Mouse (Mus musculus): ENCODE measurements around the gene Gm8298. TPM values are rescaled to one million over a fixed set of nuclear protein-coding genes. Genes with fewer than 3 reads are reported as not detected.
"Not testable (repeated sequence)": the region's sequence is repeated elsewhere in the genome, so short reads cannot be mapped to it uniquely, and the experiment has no call there.

The Gm8298 gene
- not detected in 2 replicates for polyA plus RNA-seq (2015; fragmentation: Nextera tagmentation; extraction: Ambion mirVana)

DNA sequence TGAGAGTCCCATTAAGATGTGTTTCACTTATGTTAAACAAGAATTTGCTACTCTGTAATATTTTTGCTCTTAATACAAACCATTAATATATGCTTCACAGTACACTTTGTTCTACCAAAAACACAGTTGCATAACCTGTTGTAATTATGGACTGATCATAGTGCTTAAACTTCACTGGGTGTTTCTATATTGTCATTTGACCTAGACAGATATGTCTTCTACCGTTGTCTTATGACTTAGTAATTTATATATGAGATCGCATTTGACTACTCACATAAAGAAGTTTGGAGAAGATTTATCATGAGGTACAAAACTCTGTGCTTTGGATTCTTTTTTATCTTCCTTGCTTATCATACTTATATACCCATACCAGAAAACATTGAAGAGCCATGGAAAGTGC, at the start of gene Gm8298:
TSS of gene Gm8298 (plus strand) at position 301 of the 400 bp plus-strand sequence.
- Histone ChIP-seq H3K36me3 (ENCODE audit: insufficient read depth, low read length) (no peaks in the 10 kb centered on the region), H3K27ac (ENCODE audit: low read length) (no peak within 1 kb of the TSS), H3K4me1 (ENCODE audit: insufficient read depth, low read depth, low read length) (no peaks in the 10 kb centered on the region), H3K4me3 (ENCODE audit: low read depth, low read length) (no peak within 1 kb of the TSS), H3K9ac (replicated peaks; ENCODE audit: low read depth) (no peak within 1 kb of the TSS), H3K4me2 (replicated peaks; ENCODE audit: low read depth, low read length) (no peak within 1 kb of the TSS), H3K27me3 (replicated peaks; ENCODE audit: insufficient read depth, low read length) (no peaks in the 10 kb centered on the region), H3K9me3 (ENCODE audit: low read length) (no peaks in the 10 kb centered on the region)
- 96% methylated on average over 2 of the region's 2 CpGs for WGBS
- TF ChIP-seq CTCF (IDR thresholded peaks at IDR 0.05) (no peak), EP300 (IDR thresholded peaks at IDR 0.05) (no peak)
- DNase-seq (ENCODE audit: low spot score) (no peak), ATAC-seq (no peak)

DNA sequence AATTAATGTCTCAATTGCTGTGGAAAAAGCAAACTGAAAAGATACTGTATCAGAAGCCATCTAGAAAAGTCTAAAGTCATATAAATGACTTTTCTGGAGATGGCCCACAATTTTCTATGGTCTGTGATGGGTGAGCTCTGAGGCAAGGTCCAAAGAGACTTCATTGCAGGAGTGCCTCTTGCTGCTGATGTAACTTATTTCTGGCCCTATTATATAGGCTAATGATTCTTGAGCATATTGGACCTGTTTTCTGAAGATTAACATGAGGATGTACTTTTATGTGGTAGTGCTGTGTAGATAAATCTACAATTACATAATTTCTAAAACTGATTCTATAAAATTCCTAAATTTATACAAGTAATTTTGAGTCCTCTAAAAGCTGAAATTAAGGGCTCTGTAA, 47.7 kb upstream of the Gm8298 start:
- DNase-seq (ENCODE audit: low spot score) = no peak
- Histone ChIP-seq H3K27me3 (replicated peaks; ENCODE audit: insufficient read depth, low read length) (no peaks in the 10 kb centered on the region), H3K4me3 (ENCODE audit: low read depth, low read length) (no peak overlapping the region), H3K4me1 (ENCODE audit: insufficient read depth, low read depth, low read length) (no peaks in the 10 kb centered on the region), H3K9ac (replicated peaks; ENCODE audit: low read depth) (no peak overlapping the region), H3K9me3 (ENCODE audit: low read length) (no peaks in the 10 kb centered on the region), H3K36me3 (ENCODE audit: insufficient read depth, low read length) (no peaks in the 10 kb centered on the region), H3K27ac (ENCODE audit: low read length) (no peak overlapping the region), H3K4me2 (replicated peaks; ENCODE audit: low read depth, low read length) (no peak overlapping the region)
- TF ChIP-seq CTCF (IDR thresholded peaks at IDR 0.05) (no peak), EP300 (IDR thresholded peaks at IDR 0.05) (no peak)
- ATAC-seq = no peak

- H3K4me1 ChIP-seq (ENCODE audit: insufficient read depth, low read depth, low read length) = no peaks in the 10 kb centered on the region
- H3K36me3 ChIP-seq (ENCODE audit: insufficient read depth, low read length) = no peaks in the 10 kb centered on the region
- no peak overlapping the region for H3K4me2 ChIP-seq (replicated peaks; ENCODE audit: low read depth, low read length)
- ATAC-seq (no peak), DNase-seq (ENCODE audit: low spot score) (peak; percentile 71)
- TF ChIP-seq EP300 (IDR thresholded peaks at IDR 0.05) = no peak
- peak; percentile 88 for TF ChIP-seq CTCF (IDR thresholded peaks at IDR 0.05)
- no peaks in the 10 kb centered on the region for H3K27me3 ChIP-seq (replicated peaks; ENCODE audit: insufficient read depth, low read length)
- no peak overlapping the region for H3K4me3 ChIP-seq (ENCODE audit: low read depth, low read length)
- H3K9me3 ChIP-seq (ENCODE audit: low read length) = no peaks in the 10 kb centered on the region
- H3K27ac ChIP-seq (ENCODE audit: low read length) = no peak overlapping the region
- H3K9ac ChIP-seq (replicated peaks; ENCODE audit: low read depth) = no peak overlapping the region
- WGBS = 20% methylated on average over 2 of the region's 2 CpGs
Observed at GRCm38 (mm10) chr3:59870765-59871164, 9.9 kb downstream of the Gm8298 start.

- H3K27ac ChIP-seq (ENCODE audit: low read length); H3K9me3 ChIP-seq (ENCODE audit: low read length); H3K4me1 ChIP-seq (ENCODE audit: insufficient read depth, low read depth, low read length); DNase-seq (ENCODE audit: low spot score); H3K9ac ChIP-seq (replicated peaks; ENCODE audit: low read depth); H3K27me3 ChIP-seq (replicated peaks; ENCODE audit: insufficient read depth, low read length); H3K4me2 ChIP-seq (replicated peaks; ENCODE audit: low read depth, low read length); H3K36me3 ChIP-seq (ENCODE audit: insufficient read depth, low read length); H3K4me3 ChIP-seq (ENCODE audit: low read depth, low read length); ATAC-seq: not testable (repeated sequence)
- WGBS = 61% methylated on average over 1 of the region's 1 CpGs
Observed at GRCm38 (mm10) chr3:59877601-59878000, 16.8 kb downstream of the Gm8298 start.

DNA sequence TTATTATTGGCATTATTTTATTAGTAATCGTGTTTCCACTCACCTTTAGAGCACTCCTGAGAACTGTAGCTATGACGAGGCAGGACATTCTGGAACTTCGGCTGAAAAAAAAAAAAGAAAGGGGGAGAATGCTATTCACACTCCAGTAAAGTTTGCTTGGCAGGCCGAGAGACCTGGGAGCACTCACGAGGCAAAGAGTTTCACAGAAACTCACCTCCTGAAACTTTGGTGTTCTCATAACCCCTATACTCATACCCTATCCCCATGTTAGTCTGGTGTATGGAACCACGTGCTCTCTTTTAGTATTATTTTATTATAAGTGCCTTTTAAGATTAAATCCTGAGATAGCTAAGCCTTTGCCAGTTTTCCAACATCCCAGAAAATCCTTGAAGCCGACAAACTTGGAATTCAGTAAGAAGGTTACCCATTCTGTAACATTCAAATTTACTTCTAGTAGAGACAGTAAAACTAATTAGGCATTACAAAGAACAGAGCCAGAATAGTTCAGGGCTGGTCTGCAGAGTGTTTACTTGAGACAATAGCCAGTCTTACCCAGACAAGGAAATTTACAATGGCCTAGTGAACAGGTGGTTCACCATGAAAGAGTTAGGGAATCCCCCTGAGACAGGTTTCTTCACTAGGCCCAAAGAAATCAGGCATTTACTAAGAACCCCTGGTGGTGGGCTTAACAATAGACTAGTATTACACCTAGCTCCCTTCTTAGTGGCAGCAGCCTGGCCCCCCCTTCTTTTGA, 19.1 kb downstream of the Gm8298 start:
- H3K27me3 ChIP-seq (replicated peaks; ENCODE audit: insufficient read depth, low read length); ATAC-seq; DNase-seq (ENCODE audit: low spot score); H3K36me3 ChIP-seq (ENCODE audit: insufficient read depth, low read length); H3K4me3 ChIP-seq (ENCODE audit: low read depth, low read length); H3K4me1 ChIP-seq (ENCODE audit: insufficient read depth, low read depth, low read length); H3K27ac ChIP-seq (ENCODE audit: low read length); H3K9me3 ChIP-seq (ENCODE audit: low read length); H3K4me2 ChIP-seq (replicated peaks; ENCODE audit: low read depth, low read length); H3K9ac ChIP-seq (replicated peaks; ENCODE audit: low read depth): not testable (repeated sequence)
- WGBS = 71% methylated on average over 7 of the region's 7 CpGs

- no peak for DNase-seq (ENCODE audit: low spot score)
- Histone ChIP-seq H3K27ac (ENCODE audit: low read length) (no peak overlapping the region), H3K27me3 (replicated peaks; ENCODE audit: insufficient read depth, low read length) (no peaks in the 10 kb centered on the region), H3K4me2 (replicated peaks; ENCODE audit: low read depth, low read length) (no peak overlapping the region), H3K4me3 (ENCODE audit: low read depth, low read length) (no peak overlapping the region), H3K36me3 (ENCODE audit: insufficient read depth, low read length) (no peaks in the 10 kb centered on the region), H3K9me3 (ENCODE audit: low read length) (no peaks in the 10 kb centered on the region), H3K9ac (replicated peaks; ENCODE audit: low read depth) (no peak overlapping the region), H3K4me1 (ENCODE audit: insufficient read depth, low read depth, low read length) (no peaks in the 10 kb centered on the region)
- TF ChIP-seq EP300 (IDR thresholded peaks at IDR 0.05) = no peak
- WGBS = 44% methylated on average over 2 of the region's 2 CpGs
- ATAC-seq = no peak
Observed at GRCm38 (mm10) chr3:59893276-59893675, 32.4 kb downstream of the Gm8298 start.

DNA sequence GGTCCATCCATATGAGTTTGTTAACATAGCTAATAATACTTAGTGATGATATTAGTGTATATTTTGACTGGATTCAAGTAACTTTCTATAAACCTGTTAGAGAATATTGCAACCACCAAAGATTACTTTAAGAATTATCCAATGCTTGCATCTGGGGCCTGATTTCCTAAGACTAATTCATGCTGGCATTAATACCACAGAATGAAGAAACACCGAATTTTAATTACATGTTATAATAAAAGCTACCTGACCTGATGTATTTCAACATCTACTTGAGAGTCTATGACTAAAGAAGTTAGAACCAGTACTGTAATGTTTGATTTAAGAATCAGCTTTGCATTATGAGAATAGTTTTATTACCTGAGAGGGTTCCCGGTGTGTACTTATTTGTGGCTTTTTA, 64.1 kb downstream of the Gm8298 start, which contains the start of gene C130079G13Rik:
TSS of gene C130079G13Rik (plus strand) at position 301 of the 400 bp plus-strand sequence.
- no peak within 1 kb of the TSS for H3K9ac ChIP-seq (replicated peaks; ENCODE audit: low read depth)
- no peaks in the 10 kb centered on the region for H3K4me1 ChIP-seq (ENCODE audit: insufficient read depth, low read depth, low read length)
- no peaks in the 10 kb centered on the region for H3K27me3 ChIP-seq (replicated peaks; ENCODE audit: insufficient read depth, low read length)
- no peak within 1 kb of the TSS for H3K27ac ChIP-seq (ENCODE audit: low read length)
- WGBS = 86% methylated on average over 2 of the region's 2 CpGs
- H3K4me2 ChIP-seq (replicated peaks; ENCODE audit: low read depth, low read length) = no peak within 1 kb of the TSS
- H3K9me3 ChIP-seq (ENCODE audit: low read length) = no peaks in the 10 kb centered on the region
- no peaks in the 10 kb centered on the region for H3K36me3 ChIP-seq (ENCODE audit: insufficient read depth, low read length)
- ATAC-seq = no peak
- DNase-seq (ENCODE audit: low spot score) = no peak
- H3K4me3 ChIP-seq (ENCODE audit: low read depth, low read length) = no peak within 1 kb of the TSS
- TF ChIP-seq EP300 (IDR thresholded peaks at IDR 0.05) = no peak
- TF ChIP-seq CTCF (IDR thresholded peaks at IDR 0.05) = no peak

Other genes with a start within 250 kb of the Gm8298 start
- gene Gm5538, start 131.3 kb upstream of the Gm8298 start, polyA plus RNA-seq (2015; fragmentation: Nextera tagmentation; extraction: Ambion mirVana) = not detected in 2 replicates
- not detected in 2 replicates for gene C130079G13Rik, start 64.2 kb downstream of the Gm8298 start, polyA plus RNA-seq (2015; fragmentation: Nextera tagmentation; extraction: Ambion mirVana)
- not detected in 2 replicates for gene Aadacl2, start 145.7 kb downstream of the Gm8298 start, polyA plus RNA-seq (2015; fragmentation: Nextera tagmentation; extraction: Ambion mirVana)
- 0.14 and 0.25 TPM in 2 replicates for gene Aadac, start 164.7 kb downstream of the Gm8298 start, polyA plus RNA-seq (2015; fragmentation: Nextera tagmentation; extraction: Ambion mirVana)
- gene Sucnr1, start 220.8 kb downstream of the Gm8298 start, polyA plus RNA-seq (2015; fragmentation: Nextera tagmentation; extraction: Ambion mirVana) = not detected in 2 replicates